Mouse (Mus musculus): ENCODE results near the gene Fggy. TPM values are rescaled to one million over a fixed set of nuclear protein-coding genes. Genes with fewer than 3 reads are reported as not detected.
A peak's percentile ranks its signal among the peaks of the same experiment; 100 is the strongest.

Fggy gene
- total RNA-seq, 2 experiments from 2014 or later = 37.6 to 72.7 TPM

DNA sequence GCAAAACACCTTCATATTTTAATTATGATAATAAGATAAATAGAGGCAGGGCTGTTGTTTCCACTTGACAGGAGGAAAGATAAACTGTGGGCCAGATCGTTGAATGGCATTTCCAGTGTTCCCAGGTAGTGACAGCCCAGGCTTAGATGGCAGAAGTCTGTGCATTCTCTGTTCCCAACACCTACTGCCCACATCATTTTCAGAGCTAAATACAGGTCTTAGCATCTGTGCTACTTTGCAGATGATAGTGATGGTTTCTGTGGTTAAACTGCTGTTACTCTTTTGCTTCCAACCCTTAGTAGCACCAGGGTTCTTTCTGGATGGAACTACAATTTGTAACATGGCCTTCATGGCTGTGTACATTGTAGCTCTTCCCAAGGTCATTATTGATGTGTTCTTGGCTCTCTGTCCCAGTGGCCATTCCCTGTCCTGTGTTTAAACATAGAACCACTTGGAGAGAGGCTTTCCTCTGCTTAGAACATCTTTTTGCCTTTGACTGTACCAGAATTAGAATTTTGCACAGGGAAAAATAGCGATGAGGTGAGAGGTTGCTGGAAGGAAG is 31.5 kb downstream of the Fggy start:
- no peak for DNase-seq (ENCODE audit: low spot score in 2 of 2)

DNA sequence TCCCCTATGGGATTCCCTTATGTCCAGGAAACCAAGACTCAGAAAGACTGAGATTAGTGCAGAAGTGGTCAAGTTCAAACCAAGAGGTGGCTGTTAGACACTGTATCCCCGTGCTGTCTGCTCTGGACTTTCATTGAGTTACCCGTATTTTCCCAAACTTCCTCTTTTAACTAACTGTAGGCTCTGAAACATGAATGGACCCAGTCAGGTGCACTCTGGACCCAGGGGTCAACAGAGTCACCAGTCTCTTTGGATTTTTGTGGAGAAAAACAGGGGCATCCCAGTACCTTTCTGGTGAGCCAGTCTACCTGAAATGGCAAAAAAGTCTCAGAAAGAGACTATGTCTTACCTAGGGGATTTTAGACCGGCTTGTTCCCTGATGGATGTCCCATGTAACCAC is 33.6 kb downstream of the Fggy start:
- DNase-seq (ENCODE audit: low spot score in 2 of 2) = no peak

DNA sequence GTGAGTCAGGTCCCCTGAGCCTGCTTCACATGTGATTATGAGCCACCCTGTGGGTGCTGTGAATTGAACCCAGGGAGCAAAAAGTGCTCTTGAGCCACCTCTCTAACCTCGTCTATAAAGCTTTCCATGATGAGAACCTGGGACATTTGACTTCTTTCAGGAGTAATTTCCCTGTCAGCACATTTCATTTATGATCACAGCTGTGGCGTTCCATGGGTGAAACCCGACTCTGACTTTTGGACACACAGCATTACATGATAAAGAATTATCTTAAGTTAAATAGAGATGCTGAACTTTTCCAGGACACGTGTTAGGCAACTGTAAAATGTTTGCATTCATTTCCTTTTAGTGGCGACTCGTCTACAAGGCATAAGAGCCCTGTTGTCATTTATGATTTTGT is 39.9 kb downstream of the Fggy start:
- DNase-seq (ENCODE audit: low spot score in 2 of 2) = no peak

GRCm38 (mm10) chr4:95601776-95602175 is 44.5 kb downstream of the Fggy start:
- no peak for DNase-seq (ENCODE audit: low spot score in 2 of 2)

DNA sequence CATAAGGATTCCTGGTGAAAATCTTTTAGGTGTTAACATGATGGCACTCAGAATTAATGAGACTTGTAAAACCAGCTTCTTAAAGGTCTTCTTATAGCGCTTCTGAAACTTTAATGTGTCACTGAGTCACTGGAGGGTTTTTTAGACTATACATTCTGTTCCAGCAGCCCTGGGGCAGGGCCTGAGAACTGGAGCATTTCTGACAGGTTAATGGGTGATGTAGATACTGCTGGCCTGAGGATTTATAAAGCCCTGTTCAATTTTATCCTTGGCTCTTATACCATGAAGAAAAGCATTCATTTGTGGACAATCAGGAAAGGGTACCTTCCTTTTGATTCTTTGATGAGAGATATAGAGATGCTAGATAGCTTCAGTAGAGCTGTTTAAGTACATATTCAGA is 45.9 kb downstream of the Fggy start:
- no peak for DNase-seq (ENCODE audit: low spot score in 2 of 2)

GRCm38 (mm10) chr4:95610663-95611062 is 53.4 kb downstream of the Fggy start:
- no peak for DNase-seq (ENCODE audit: low spot score in 2 of 2)

DNA sequence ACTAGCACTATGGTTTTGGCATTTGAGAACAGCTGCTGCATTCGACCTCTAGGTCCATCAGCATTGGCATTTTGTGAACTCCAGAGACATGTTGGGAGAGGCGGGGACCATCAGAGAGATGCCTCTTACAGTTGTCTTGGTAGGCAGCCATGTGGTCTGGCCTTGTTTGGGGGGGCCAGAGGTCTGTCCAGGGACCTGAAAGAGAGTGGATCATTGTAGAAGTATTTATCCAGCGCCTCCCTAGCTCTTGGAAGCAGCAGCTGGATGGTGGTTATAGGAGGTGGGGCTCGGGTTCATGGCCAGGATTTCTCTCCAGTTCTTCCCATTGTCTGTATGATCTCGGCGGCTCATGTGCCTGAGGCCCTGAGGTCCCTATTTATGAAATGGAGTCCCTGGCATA is 54.1 kb downstream of the Fggy start:
- DNase-seq (ENCODE audit: low spot score in 2 of 2) = no peak

GRCm38 (mm10) chr4:95621046-95621445 is 63.7 kb downstream of the Fggy start:
- no peak for DNase-seq (ENCODE audit: low spot score in 2 of 2)

GRCm38 (mm10) chr4:95624696-95625095 is 67.4 kb downstream of the Fggy start:
- DNase-seq (ENCODE audit: low spot score in 2 of 2) = no peak

GRCm38 (mm10) chr4:95625651-95626050 is 68.3 kb downstream of the Fggy start:
- DNase-seq (ENCODE audit: low spot score in 2 of 2) = no peak

GRCm38 (mm10) chr4:95626186-95626585 is 68.9 kb downstream of the Fggy start:
- DNase-seq (ENCODE audit: low spot score in 2 of 2) = no peak

- DNase-seq (ENCODE audit: low spot score in 2 of 2) = no peak
Measured at GRCm38 (mm10) chr4:95634903-95635302, 77.6 kb downstream of the Fggy start.

- peak; percentile 36 to 46 for DNase-seq (ENCODE audit: low spot score in 2 of 2)
Measured at GRCm38 (mm10) chr4:95636937-95637749, 79.8 kb downstream of the Fggy start.

DNA sequence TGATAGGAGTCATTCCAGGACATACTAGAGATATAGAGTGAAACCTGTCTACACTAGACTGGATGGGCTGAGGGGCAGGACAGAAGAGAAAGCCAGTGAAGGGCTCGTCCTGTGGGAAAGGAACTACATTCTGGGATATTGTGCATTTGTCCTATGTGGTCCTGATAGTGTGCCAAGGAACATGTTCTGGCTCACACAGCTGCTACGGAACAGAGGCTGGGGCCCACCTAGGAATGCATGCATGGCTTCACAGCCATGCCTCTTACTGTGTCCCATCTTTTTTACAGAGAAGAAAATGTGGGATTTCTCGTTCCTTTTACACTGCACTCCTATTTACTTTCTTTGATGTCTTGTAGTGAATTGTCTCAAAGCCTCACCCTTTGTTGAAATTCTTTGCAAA is 80.8 kb downstream of the Fggy start:
- DNase-seq (ENCODE audit: low spot score in 2 of 2) = no peak

GRCm38 (mm10) chr4:95640831-95641230 is 83.5 kb downstream of the Fggy start:
- peak; percentile 59 to 71 for DNase-seq (ENCODE audit: low spot score in 2 of 2)

DNA sequence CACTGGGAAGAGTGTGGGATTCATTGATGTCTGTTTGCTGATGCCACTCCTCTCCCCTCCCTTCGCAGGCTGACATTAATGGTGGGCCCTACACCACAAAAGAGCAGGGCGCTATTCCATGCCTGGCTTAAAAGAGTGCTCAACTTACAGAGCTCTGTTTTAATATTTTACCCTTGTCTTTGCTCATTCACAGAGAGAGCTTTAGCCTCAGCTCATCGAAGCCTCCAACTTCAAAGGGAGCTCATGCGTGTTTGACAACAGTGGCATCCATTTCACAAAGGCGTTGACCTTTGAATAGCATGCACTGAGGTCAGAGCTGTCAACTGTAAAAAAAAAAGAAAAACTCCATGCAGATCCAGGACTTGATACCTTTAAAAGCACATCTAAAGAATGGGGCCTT is 86.7 kb downstream of the Fggy start:
- DNase-seq (ENCODE audit: low spot score in 2 of 2) = no peak

DNA sequence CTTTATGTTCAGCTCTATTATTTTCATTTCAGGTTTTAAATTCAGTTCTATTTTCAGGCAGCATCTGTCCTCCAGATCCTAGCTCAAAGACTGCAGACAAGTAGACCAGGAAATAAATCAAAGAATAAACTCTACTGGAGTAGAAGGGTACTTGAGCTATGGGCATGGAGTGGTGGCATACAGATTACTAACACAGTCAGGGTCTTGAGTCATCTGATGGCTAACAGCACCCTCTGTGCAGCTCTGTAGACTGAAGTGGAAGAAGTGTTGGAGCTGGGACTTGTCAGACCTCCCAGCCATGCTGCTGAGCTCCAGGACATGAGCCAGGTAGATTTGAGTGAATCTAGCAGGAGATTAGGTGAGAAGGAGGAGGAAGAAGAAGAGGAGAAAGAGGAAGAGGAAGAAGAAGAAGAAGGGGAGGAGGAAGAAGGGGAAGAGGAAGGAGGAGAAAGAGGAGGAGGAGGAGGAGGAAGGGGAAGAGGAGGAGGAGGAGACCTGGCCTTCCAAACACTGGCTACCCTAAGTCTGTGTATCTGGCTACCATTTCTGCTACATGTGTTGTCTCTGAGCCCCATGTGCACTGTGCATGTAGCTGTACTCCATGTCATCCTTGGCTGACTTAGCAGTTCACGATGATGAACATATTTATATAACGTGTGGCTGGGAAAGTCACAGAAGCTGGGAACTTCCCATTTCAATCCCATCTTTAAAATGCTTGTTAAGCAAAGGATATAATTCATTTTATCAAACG is 91.7 kb downstream of the Fggy start:
- no peak for DNase-seq (ENCODE audit: low spot score in 2 of 2)

DNA sequence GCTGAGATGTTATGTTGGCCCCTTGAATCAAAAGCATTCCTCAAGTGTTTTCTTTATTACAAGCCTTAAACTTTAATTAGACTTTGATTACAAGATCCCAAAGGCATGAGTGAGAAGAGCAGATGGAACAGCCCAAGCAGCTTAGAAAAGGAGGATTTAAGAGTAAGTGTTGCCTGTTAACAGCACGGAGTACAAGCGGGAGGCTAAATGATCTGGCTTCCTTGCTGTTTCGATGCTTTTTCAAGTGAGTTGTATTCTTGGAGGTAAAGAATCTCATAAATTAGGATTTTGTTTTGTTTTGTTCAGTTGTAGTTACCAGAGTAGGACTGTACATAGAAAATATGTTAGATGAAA is 92.2 kb downstream of the Fggy start:
- DNase-seq (ENCODE audit: low spot score in 2 of 2) = no peak

DNA sequence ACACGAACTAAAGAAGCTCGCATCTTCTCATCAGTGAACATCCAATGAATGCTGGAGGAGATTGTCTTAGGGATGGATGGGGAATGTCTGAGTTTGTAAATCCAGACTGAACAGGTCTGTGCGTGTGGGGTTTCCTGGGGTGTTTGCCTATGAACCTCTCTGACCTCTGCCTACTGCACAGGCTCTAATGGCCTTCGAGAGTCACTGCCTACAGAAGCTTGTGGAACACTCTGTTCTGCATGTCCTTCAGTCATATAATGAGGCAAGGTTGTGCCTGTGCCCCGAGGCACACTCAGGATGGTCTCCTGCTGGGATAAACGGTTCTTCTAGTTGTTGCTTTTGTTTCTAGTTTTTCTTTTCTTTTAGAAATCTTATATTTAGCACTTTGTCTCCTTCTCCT is 92.7 kb downstream of the Fggy start:
- no peak for DNase-seq (ENCODE audit: low spot score in 2 of 2)

- no peak for DNase-seq (ENCODE audit: low spot score in 2 of 2)
Measured at GRCm38 (mm10) chr4:95652044-95652443, 94.7 kb downstream of the Fggy start.

- no peak for DNase-seq (ENCODE audit: low spot score in 2 of 2)
Measured at GRCm38 (mm10) chr4:95653296-95653912, 96.1 kb downstream of the Fggy start.

DNA sequence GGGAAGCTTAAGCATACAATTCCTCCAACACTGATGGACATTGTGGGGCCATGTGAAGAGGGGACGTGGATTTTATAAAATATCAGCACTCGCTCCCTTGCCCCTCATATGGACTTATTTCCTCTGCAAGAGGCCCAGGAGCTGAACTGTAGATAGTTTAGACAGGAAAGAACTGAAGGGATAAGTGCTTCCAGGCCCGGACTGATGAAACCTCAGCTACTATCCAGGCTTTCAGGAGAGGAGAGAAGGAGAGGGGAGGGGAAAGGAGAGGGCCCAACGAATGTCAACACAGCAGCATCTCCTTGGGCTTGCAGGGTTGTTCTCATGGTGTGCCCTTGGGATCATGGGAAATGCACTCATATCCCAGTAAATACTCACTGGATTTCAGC is 96.6 kb downstream of the Fggy start:
- DNase-seq (ENCODE audit: low spot score in 2 of 2) = no peak
